Mouse (Mus musculus) G1E (cell line): ENCODE data around the gene Rpl35.

Source experiments
- CTCF ChIP-seq: IDR thresholded peaks from 2 replicates; pipeline ENCODE4 v1.5.1; 2012; ENCODE audit warnings: low read depth, low read length, inconsistent platforms, mixed read lengths
- GATA1 ChIP-seq: IDR thresholded peaks from 2 replicates; pipeline ENCODE4 v1.6.1; 2012; ENCODE audit warnings: borderline replicate concordance, low read length, inconsistent platforms, mixed read lengths
- POLR2AphosphoS5 ChIP-seq: IDR thresholded peaks from 2 replicates; pipeline ENCODE4 v1.6.1; 2012; ENCODE audit warnings: low read depth, low read length, inconsistent platforms; ENCODE audit not compliant: insufficient replicate concordance
- TAL1 ChIP-seq: conservative IDR thresholded peaks from 2 replicates; pipeline ENCODE4 v1.6.1; 2012; ENCODE audit warnings: low read depth, low read length, inconsistent platforms, mixed read lengths

GRCm38 (mm10) chr2:38987371-38987770 lies 18.1 kb downstream of the Rpl35 start:
- TF ChIP-seq CTCF: no peak
- TF ChIP-seq TAL1: no peak
- no peak for TF ChIP-seq GATA1
- TF ChIP-seq POLR2AphosphoS5: no peak
